Mouse (Mus musculus) limb, embryonic 10.5 days (tissue): ENCODE results near the gene Kcnk7. TPM values are rescaled to one million over a fixed set of nuclear protein-coding genes. Genes with fewer than 3 reads are reported as not detected.
A peak's percentile ranks its signal among the peaks of the same experiment; 100 is the strongest.
"Not testable (repeated sequence)": the region's sequence is repeated elsewhere in the genome, so short reads cannot be mapped to it uniquely, and the experiment has no call there.

ENCODE experiments used
- DNase-seq: peaks from one replicate; pipeline ENCODE4 v3.0.0-alpha.2; 2017; ENCODE audit warnings: low spot score
- H3K27ac ChIP-seq: fragments of 300-500 bp; sonication (generic); 2 replicates; pipeline ENCODE4 v1.5.1; 2016; ENCODE audit warnings: mild to moderate bottlenecking
- H3K27me3 ChIP-seq: fragments of 300-500 bp; sonication (generic); 2 replicates; pipeline ENCODE4 v1.6.1; 2016; ENCODE audit warnings: low read depth, mild to moderate bottlenecking; ENCODE audit not compliant: poor library complexity, severe bottlenecking
- H3K36me3 ChIP-seq: fragments of 300-500 bp; sonication (generic); 2 replicates; pipeline ENCODE4 v1.6.1; 2016; ENCODE audit warnings: mild to moderate bottlenecking, moderate library complexity
- H3K4me1 ChIP-seq: fragments of 300-500 bp; sonication (generic); 2 replicates; pipeline ENCODE4 v1.6.1; 2016
- H3K4me3 ChIP-seq: fragments of 300-500 bp; sonication (generic); 2 replicates; pipeline ENCODE4 v1.5.1; 2016; ENCODE audit warnings: mild to moderate bottlenecking, moderate library complexity
- H3K9me3 ChIP-seq: fragments of 300-500 bp; sonication (generic); replicated peaks from 2 replicates; pipeline ENCODE4 v1.6.1; 2016; ENCODE audit warnings: mild to moderate bottlenecking
- WGBS: fragments of 180-500 bp; shearing (Covaris S2); methylation state at CpG from one replicate; pipeline ENCODE4 v1.1.7; 2016; 5-methylcytosine and 5-hydroxymethylcytosine counted together
- polyA plus RNA-seq: library from polyadenylated mRNA; unstranded; fragments of >200 nt; fragmentation: Nextera tagmentation; extraction: Ambion mirVana; gene quantifications from 2 replicates; pipeline ENCODE4 v1.2.1, GENCODE M21; 2016

Gene Kcnk7
- polyA plus RNA-seq, 1 experiment from 2014 or later = not detected

DNA sequence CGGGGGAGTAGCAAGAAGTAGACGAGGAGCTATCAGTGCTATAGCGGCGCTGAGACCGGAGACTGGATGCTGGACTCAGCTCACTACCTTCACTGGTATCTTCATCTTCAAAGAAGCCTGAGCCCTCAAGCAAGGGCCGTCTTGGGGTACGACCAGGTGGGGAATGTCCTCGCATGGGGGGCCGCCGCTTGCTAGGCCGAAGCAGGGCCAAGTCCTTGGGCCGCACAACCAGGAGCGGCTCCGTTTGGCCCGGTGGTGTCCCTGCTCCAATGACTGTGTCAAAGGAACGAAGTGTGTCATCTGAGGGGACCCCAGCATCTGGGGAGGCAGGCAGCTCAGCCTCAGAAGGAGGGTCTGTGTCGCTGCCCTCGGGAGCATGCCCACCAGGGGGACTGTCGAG lies 18.7 kb upstream of the Kcnk7 start:
- Histone ChIP-seq H3K36me3 (peaks cover 77% of the 10 kb centered on the region), H3K27me3 (no peaks in the 10 kb centered on the region), H3K9me3 (no peaks in the 10 kb centered on the region), H3K4me3 (no peak overlapping the region), H3K4me1 (peaks cover 24% of the 10 kb centered on the region), H3K27ac (no peak overlapping the region)
- 94% methylated on average over 19 of the region's 19 CpGs for WGBS
- DNase-seq = no peak

- Histone ChIP-seq H3K27me3 (no peaks in the 10 kb centered on the region), H3K9me3 (no peaks in the 10 kb centered on the region), H3K36me3 (peaks cover 77% of the 10 kb centered on the region), H3K27ac (no peak overlapping the region), H3K4me1 (peaks cover 28% of the 10 kb centered on the region), H3K4me3 (no peak overlapping the region; the same call in 1 of the 2 replicates)
- WGBS = 93% methylated on average over 11 of the region's 11 CpGs
- DNase-seq = no peak
These were observed 18.3 kb upstream of the Kcnk7 start for GRCm38 (mm10) chr19:5685861-5686260.

GRCm38 (mm10) chr19:5686437-5686836 lies 17.7 kb upstream of the Kcnk7 start:
- H3K36me3 ChIP-seq = peaks cover 77% of the 10 kb centered on the region
- no peak for DNase-seq
- WGBS = 90% methylated on average over 13 of the region's 13 CpGs
- no peaks in the 10 kb centered on the region for H3K9me3 ChIP-seq
- H3K27ac ChIP-seq = no peak overlapping the region
- peaks cover 34% of the 10 kb centered on the region for H3K4me1 ChIP-seq
- H3K4me3 ChIP-seq = no peak overlapping the region
- H3K27me3 ChIP-seq = no peaks in the 10 kb centered on the region

DNA sequence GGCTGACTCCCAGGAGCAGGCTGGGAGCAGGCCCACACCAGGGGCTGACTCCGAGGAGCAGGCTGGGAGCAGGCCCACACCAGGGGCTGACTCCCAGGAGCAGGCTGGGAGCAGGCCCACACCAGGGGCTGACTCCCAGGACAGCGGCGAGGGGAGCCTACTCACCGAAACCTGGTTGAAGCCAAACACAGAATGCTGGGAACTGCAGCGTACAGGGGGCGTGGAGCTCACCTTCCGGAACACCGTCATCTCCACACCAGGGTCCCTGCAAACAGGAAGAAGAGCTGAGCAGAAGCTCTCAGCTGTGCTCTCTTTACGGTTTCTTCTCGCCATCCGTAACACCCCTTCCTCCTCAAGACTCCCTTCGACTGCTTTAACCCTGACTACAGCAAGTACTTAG lies 17.2 kb upstream of the Kcnk7 start:
- H3K4me1 ChIP-seq = peaks cover 39% of the 10 kb centered on the region
- H3K27me3 ChIP-seq, H3K9me3 ChIP-seq, H3K27ac ChIP-seq, DNase-seq: not testable (repeated sequence)
- 95% methylated on average over 12 of the region's 12 CpGs for WGBS
- H3K36me3 ChIP-seq = peaks cover 77% of the 10 kb centered on the region
- H3K4me3 ChIP-seq = peak overlapping the region; percentile 82

DNA sequence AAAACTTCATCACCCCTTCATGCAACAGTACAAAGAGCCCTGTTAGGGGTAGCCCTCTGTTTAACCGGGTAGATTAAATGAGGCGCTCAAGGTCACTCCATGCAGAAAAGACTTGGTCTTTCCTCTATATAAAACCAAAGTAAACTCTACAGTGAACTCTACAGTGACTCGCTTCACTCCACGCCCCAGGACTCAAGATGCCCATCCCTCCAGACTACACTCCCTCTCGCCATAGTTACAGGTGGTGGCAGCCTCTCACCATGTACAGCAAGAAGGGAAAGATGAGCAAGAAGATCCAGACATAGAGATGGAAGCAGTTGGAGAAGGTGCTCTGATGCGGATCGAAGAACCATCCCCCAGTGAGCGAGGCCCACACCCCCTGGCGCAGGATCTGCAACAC lies 16.4 kb upstream of the Kcnk7 start:
- Histone ChIP-seq H3K4me3 (peak overlapping the region; percentile 82), H3K27ac (peak overlapping the region; percentile 91), H3K36me3 (peaks cover 77% of the 10 kb centered on the region), H3K9me3 (no peaks in the 10 kb centered on the region), H3K27me3 (no peaks in the 10 kb centered on the region), H3K4me1 (peaks cover 47% of the 10 kb centered on the region)
- WGBS = 26% methylated on average over 9 of the region's 9 CpGs
- no peak for DNase-seq

GRCm38 (mm10) chr19:5688200-5689087 lies 15.7 kb upstream of the Kcnk7 start, which contains the start of the genes Map3k11 and Pcnx3:
Gene Map3k11, plus strand, starts transcription at chr19:5688742.
Gene Pcnx3, minus strand, starts transcription at chr19:5688908.
- WGBS = under 1% methylated on average over 69 of the region's 69 CpGs
- H3K4me1 ChIP-seq = peaks cover 54% of the 10 kb centered on the region
- H3K9me3 ChIP-seq = no peaks in the 10 kb centered on the region
- H3K4me3 ChIP-seq = peak within 1 kb of the TSS; percentile 82
- peak; percentile 96 for DNase-seq
- peaks cover 77% of the 10 kb centered on the region for H3K36me3 ChIP-seq
- H3K27me3 ChIP-seq = no peaks in the 10 kb centered on the region
- H3K27ac ChIP-seq = peak within 1 kb of the TSS; percentile 91

GRCm38 (mm10) chr19:5689088-5689428 lies 15.1 kb upstream of the Kcnk7 start:
- H3K4me3 ChIP-seq = peak overlapping the region; percentile 82
- under 1% methylated on average over 7 of the region's 7 CpGs for WGBS
- H3K4me1 ChIP-seq = peaks cover 59% of the 10 kb centered on the region
- DNase-seq = no peak
- H3K9me3 ChIP-seq = no peaks in the 10 kb centered on the region
- H3K27ac ChIP-seq = peak overlapping the region; percentile 91
- H3K27me3 ChIP-seq = no peaks in the 10 kb centered on the region
- peaks cover 77% of the 10 kb centered on the region for H3K36me3 ChIP-seq

GRCm38 (mm10) chr19:5689565-5690342 lies 14.4 kb upstream of the Kcnk7 start:
- WGBS = 12% methylated on average over 42 of the region's 42 CpGs
- Histone ChIP-seq H3K4me1 (peaks cover 59% of the 10 kb centered on the region), H3K36me3 (peaks cover 77% of the 10 kb centered on the region), H3K27me3 (peaks cover 5% of the 10 kb centered on the region), H3K9me3 (no peaks in the 10 kb centered on the region), H3K4me3 (peak overlapping the region; percentile 82), H3K27ac (peak overlapping the region; percentile 91)
- DNase-seq = peak; percentile 85

DNA sequence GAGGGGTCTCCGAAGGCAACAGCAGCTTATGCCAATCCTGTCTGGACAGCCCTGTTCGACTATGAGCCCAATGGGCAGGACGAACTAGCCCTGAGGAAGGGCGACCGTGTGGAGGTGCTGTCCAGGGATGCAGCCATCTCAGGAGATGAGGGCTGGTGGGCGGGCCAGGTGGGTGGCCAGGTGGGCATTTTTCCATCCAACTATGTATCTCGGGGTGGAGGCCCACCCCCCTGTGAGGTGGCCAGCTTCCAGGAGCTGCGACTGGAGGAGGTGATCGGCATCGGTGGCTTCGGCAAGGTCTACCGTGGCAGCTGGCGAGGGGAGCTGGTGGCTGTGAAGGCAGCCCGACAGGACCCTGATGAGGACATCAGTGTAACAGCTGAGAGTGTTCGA lies 13.8 kb upstream of the Kcnk7 start:
- DNase-seq = no peak
- Histone ChIP-seq H3K9me3 (no peaks in the 10 kb centered on the region), H3K27me3 (peaks cover 11% of the 10 kb centered on the region), H3K4me3 (peak overlapping the region; percentile 82), H3K4me1 (peaks cover 64% of the 10 kb centered on the region), H3K36me3 (peaks cover 77% of the 10 kb centered on the region), H3K27ac (peak overlapping the region; percentile 91)
- 78% methylated on average over 15 of the region's 15 CpGs for WGBS

DNA sequence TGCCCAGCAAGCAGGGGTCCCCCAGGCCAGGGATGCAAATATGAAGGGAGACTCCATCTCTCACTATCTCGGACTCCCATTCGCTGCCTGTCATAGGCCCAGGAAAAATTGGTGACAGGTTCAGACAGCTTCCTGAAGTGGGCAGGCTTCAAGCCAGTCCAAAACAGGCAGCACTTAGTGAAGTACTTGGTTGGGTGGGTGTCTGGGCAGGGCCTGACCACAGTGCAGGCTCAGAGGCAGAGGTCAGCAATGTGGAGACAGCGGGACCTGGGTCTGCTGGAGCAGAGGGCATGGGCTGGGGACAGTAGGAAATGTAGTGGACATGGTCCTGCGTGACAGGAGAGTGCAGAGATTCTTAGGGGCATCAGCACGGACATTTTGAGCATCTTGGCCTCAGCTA lies 12.6 kb upstream of the Kcnk7 start:
- peaks cover 77% of the 10 kb centered on the region for H3K36me3 ChIP-seq
- DNase-seq = no peak
- peaks cover 14% of the 10 kb centered on the region for H3K27me3 ChIP-seq
- 86% methylated on average over 5 of the region's 5 CpGs for WGBS
- no peaks in the 10 kb centered on the region for H3K9me3 ChIP-seq
- H3K4me1 ChIP-seq = peaks cover 77% of the 10 kb centered on the region
- peak overlapping the region; percentile 82 for H3K4me3 ChIP-seq
- H3K27ac ChIP-seq = peak overlapping the region; percentile 75; the same call in 1 of the 2 replicates

DNA sequence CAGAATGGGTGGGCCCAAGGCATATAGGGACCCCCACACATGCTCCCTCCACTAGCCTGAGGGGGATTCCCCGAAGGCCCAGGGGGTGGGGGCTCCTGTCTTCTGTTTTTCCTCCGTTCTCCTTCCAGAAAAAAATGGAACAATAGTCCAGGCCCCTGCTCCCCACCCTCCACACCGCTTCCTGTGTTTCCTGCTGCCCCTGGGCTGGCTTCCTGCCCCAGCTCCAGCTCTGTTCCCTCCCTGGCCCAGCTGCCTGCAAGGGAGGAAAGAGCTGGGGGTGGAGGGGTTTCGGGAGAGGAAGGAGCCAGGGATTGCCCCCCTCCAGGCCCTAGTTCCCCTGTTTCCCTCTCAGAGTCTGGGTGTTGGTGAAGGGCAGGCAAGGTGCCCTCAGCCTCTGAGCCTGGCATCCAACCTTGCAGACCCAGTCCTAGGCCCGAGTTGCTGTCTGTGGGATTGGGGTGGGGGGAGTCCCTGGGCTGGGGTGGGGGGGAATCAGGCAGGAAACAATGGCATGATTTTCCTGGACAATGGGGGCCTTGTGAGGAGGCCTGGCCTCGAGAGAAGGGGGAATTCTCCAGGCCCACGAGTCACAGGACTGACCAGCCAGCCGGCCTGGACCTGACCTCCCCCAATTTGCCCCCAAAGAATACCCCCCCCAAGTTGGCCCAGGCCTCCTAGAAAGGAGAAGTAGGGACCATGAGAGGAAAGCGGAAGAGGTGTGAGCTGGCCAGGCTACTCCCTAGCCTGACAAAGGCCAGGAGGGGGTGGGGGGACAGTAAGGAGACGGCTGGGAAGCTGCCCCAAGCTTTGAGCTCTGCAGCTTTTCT lies 11.9 kb upstream of the Kcnk7 start:
- DNase-seq = no peak
- Histone ChIP-seq H3K27me3 (peaks cover 14% of the 10 kb centered on the region), H3K4me1 (peaks cover 72% of the 10 kb centered on the region), H3K4me3 (peak overlapping the region; percentile 82), H3K27ac (peak overlapping the region; percentile 75), H3K9me3 (no peaks in the 10 kb centered on the region), H3K36me3 (peaks cover 78% of the 10 kb centered on the region)
- 85% methylated on average over 10 of the region's 10 CpGs for WGBS

- 83% methylated on average over 10 of the region's 10 CpGs for WGBS
- peak overlapping the region; percentile 75 for H3K27ac ChIP-seq
- peaks cover 65% of the 10 kb centered on the region for H3K4me1 ChIP-seq
- peak overlapping the region; percentile 82 for H3K4me3 ChIP-seq
- peaks cover 83% of the 10 kb centered on the region for H3K36me3 ChIP-seq
- no peak for DNase-seq
- peaks cover 14% of the 10 kb centered on the region for H3K27me3 ChIP-seq
- H3K9me3 ChIP-seq = no peaks in the 10 kb centered on the region
These were observed 11.2 kb upstream of the Kcnk7 start for GRCm38 (mm10) chr19:5692913-5693396.
